Mouse (Mus musculus): ENCODE data around the gene Rab29. TPM values are rescaled to one million over a fixed set of nuclear protein-coding genes. Genes with fewer than 3 reads are reported as not detected.

Gene Rab29
- polyA plus RNA-seq, 1 experiment, result 49.6 TPM

DNA sequence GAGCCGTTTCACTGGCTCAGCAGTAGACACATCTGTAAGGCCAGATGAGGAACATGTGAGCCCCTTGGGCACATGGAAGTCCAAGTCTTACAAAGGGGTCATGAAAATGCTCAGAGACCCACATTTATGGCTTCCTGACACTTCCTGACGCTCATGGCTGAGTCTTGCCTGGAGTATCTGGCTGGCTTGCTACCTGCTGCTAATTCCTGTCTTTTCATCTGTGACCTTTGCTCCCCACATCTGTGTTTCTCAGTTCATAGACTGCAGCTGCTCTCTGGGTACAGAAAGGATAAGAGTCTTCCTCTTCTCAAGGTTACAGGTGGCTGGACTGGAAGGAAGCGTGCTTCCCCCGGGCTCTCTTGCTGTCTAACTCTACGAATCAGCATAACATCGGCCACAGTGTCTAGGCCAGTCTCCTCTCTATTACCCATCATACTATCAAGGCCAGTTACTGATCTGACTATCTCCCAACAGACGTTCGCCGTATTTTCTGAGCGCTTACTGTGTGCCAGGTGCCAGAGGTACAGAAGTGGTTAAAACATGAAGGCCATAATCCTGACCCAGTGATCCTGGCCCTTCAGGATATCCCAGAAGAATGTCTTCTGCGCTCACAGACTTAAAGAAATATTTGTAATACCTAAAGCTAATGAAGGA, 42.4 kb upstream of the Rab29 start:
- no peak overlapping the region for H3K27ac ChIP-seq (ENCODE audit: control insufficient read depth, insufficient read depth, low read length)
- DNase-seq, result peak; percentile 9
- TF ChIP-seq POLR2A (IDR thresholded peaks at IDR 0.05; ENCODE audit: control insufficient read depth, extremely low read depth, insufficient read depth, low read length, poor library complexity) (no peak), CTCF (IDR thresholded peaks at IDR 0.05; ENCODE audit: borderline replicate concordance, control insufficient read depth, extremely low read depth, insufficient read depth, low read length, poor library complexity) (no peak)
- no peaks in the 10 kb centered on the region for H3K27me3 ChIP-seq (ENCODE audit: control insufficient read depth, insufficient read depth, low read length)
- no peaks in the 10 kb centered on the region for H3K36me3 ChIP-seq (ENCODE audit: control insufficient read depth, insufficient read depth, low read length)
- no peak overlapping the region for H3K4me3 ChIP-seq (ENCODE audit: control insufficient read depth, insufficient read depth, low read length)
- 83% methylated on average over 11 of the region's 11 CpGs for WGBS
- peaks cover 10% of the 10 kb centered on the region for H3K4me1 ChIP-seq (replicated peaks; ENCODE audit: control insufficient read depth, insufficient read depth, low read length)

DNA sequence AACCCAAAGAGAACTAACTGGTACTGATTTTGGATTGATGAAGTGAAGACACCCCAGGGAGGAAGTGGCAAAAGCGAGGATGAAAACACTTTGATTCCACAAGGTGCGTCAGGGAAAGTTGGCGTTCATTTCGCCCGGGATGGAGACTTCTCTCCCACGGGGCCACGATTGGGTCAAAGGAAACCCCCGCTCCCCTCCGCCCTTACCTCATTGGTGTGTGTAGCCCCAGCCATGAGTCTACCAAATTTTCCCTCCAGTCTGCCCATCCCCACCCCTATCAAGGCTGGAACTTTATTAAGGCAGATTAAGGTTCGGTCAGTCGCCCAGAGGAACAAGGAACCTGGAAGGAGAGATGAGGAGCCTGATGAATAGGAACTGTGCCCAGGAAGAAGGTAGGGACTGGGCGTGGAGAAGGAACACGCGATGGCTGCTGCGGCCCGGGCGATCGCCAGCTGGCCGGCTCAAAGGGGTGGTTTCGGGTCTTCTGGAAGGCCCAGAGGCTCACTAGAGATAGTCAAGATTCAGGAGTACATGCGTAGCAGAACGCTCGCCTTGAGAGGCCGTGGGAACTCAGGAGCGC, 39.7 kb upstream of the Rab29 start, which contains the start of gene Slc41a1:
Gene Slc41a1 (plus strand): TSS at position 287 of the 580 bp plus-strand sequence.
- peaks cover 15% of the 10 kb centered on the region for H3K4me1 ChIP-seq (replicated peaks; ENCODE audit: control insufficient read depth, insufficient read depth, low read length)
- DNase-seq, result peak; percentile 32
- 2% methylated on average over 25 of the region's 25 CpGs for whole genome bisulfite sequencing

DNA sequence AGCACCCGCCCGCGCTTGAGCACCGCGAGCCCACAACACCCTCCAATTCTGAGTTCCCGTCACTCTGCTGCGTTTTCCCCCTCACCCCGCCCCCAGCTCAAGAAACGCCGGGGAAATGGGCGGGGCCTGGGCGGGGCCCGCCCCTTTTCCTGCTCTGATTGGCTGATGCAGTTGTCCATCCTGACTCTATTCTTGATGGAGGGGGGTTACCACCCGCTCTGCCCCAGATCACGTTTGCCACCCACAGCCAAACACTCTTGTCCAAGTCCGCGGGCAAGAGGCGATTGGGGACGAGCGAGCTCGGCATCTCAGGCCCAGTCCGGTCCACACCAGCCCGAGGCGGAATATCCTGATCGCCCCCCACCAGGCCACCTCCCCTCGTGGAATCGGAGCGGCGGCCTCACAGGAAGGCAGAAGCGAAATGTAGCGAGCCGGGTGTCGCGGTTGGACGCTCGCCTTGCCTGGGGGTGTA, 39.2 kb upstream of the Rab29 start:
- Histone ChIP-seq H3K36me3 (ENCODE audit: control insufficient read depth, insufficient read depth, low read length) (no peaks in the 10 kb centered on the region), H3K4me3 (ENCODE audit: control insufficient read depth, insufficient read depth, low read length) (peak overlapping the region; percentile 89), H3K27ac (ENCODE audit: control insufficient read depth, insufficient read depth, low read length) (peak overlapping the region; percentile 22; the same call in 1 of the 2 replicates), H3K27me3 (ENCODE audit: control insufficient read depth, insufficient read depth, low read length) (no peaks in the 10 kb centered on the region), H3K4me1 (replicated peaks; ENCODE audit: control insufficient read depth, insufficient read depth, low read length) (peaks cover 15% of the 10 kb centered on the region)
- 0% methylated on average over 36 of the region's 36 CpGs for WGBS
- peak; percentile 93 for DNase-seq
- TF ChIP-seq POLR2A (IDR thresholded peaks at IDR 0.05; ENCODE audit: control insufficient read depth, extremely low read depth, insufficient read depth, low read length, poor library complexity) (peak; percentile 82), CTCF (IDR thresholded peaks at IDR 0.05; ENCODE audit: borderline replicate concordance, control insufficient read depth, extremely low read depth, insufficient read depth, low read length, poor library complexity) (no peak)

More for the DNA sequence above, 39.7 kb upstream of the Rab29 start, which contains the start of gene Slc41a1:
- Histone ChIP-seq H3K27ac (ENCODE audit: control insufficient read depth, insufficient read depth, low read length) (peak within 1 kb of the TSS; percentile 22; the same call in 1 of the 2 replicates), H3K36me3 (ENCODE audit: control insufficient read depth, insufficient read depth, low read length) (no peaks in the 10 kb centered on the region), H3K4me3 (ENCODE audit: control insufficient read depth, insufficient read depth, low read length) (peak within 1 kb of the TSS; percentile 89), H3K27me3 (ENCODE audit: control insufficient read depth, insufficient read depth, low read length) (no peaks in the 10 kb centered on the region)
- TF ChIP-seq CTCF (IDR thresholded peaks at IDR 0.05; ENCODE audit: borderline replicate concordance, control insufficient read depth, extremely low read depth, insufficient read depth, low read length, poor library complexity) (no peak), POLR2A (IDR thresholded peaks at IDR 0.05; ENCODE audit: control insufficient read depth, extremely low read depth, insufficient read depth, low read length, poor library complexity) (no peak)

DNA sequence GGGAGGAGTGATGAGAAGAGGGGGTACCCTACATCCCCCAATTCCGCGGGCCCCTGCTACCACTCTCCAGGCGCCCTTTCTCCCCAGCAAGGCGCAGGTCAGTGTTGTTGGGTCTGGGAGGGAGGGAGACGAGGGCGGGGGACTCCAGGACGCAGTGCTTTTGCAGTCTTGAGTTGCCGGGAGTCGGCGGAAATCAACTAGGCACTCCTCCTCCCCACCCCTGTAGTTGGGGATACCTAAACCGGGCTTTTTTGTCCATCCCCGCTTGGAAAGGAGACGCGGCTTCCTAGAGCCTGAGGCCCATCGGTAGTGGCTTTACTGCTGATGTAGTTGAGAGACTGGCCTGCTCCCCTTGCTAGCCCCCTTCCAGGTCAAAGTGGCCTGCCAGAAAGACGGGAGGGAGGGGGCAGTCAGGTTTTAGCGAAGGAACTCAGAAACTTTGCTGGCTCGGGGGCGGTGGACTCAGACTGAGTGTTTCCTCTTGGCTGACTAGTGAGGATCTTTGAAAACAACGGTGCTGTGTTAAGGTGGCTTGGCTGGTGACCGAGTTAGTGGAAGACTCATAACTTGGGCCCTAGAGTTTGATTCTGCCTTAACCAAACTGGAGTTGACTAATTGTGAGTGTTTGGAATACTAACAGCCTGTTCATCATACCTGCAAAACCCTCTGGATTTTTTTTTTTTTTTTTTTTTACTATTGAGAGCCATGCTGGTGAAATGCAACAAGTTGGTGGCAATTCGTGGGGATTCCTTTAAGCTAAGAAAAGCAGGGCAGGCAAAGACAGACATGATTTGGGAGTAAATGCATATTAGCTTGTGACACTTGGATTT, 38.5 kb upstream of the Rab29 start:
- H3K27ac ChIP-seq (ENCODE audit: control insufficient read depth, insufficient read depth, low read length), result peak overlapping the region; percentile 22; the same call in 1 of the 2 replicates
- H3K27me3 ChIP-seq (ENCODE audit: control insufficient read depth, insufficient read depth, low read length), result no peaks in the 10 kb centered on the region
- H3K4me3 ChIP-seq (ENCODE audit: control insufficient read depth, insufficient read depth, low read length), result peak overlapping the region; percentile 89
- DNase-seq, result peak; percentile 56
- 1% methylated on average over 22 of the region's 22 CpGs for WGBS
- no peaks in the 10 kb centered on the region for H3K36me3 ChIP-seq (ENCODE audit: control insufficient read depth, insufficient read depth, low read length)
- peaks cover 16% of the 10 kb centered on the region for H3K4me1 ChIP-seq (replicated peaks; ENCODE audit: control insufficient read depth, insufficient read depth, low read length)
- TF ChIP-seq CTCF (IDR thresholded peaks at IDR 0.05; ENCODE audit: borderline replicate concordance, control insufficient read depth, extremely low read depth, insufficient read depth, low read length, poor library complexity) (no peak), POLR2A (IDR thresholded peaks at IDR 0.05; ENCODE audit: control insufficient read depth, extremely low read depth, insufficient read depth, low read length, poor library complexity) (no peak)

DNA sequence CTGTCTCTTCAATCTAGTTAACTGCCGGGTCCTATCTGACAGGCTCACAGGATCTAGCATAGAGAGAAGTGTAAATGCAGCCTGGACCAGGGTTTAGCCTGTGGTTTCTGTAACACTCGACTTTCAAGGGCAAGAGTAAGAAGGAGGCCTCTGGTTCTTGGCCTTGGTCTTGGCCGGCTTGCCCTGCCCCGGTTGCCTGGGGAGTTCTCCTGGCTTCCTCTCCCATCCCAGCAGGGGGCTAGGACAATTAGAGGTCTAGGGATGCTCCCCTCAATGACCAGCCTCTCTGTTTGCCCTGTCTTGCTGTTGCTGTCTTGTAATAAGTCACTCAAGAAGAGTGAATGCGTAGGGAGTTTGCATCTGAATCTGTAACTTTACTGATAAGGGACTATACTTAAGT, 37.7 kb upstream of the Rab29 start:
- WGBS, result 58% methylated on average over 5 of the region's 5 CpGs
- H3K27ac ChIP-seq (ENCODE audit: control insufficient read depth, insufficient read depth, low read length), result no peak overlapping the region
- DNase-seq, result no peak
- H3K4me3 ChIP-seq (ENCODE audit: control insufficient read depth, insufficient read depth, low read length), result no peak overlapping the region
- no peaks in the 10 kb centered on the region for H3K36me3 ChIP-seq (ENCODE audit: control insufficient read depth, insufficient read depth, low read length)
- peaks cover 17% of the 10 kb centered on the region for H3K4me1 ChIP-seq (replicated peaks; ENCODE audit: control insufficient read depth, insufficient read depth, low read length)
- no peak for TF ChIP-seq POLR2A (IDR thresholded peaks at IDR 0.05; ENCODE audit: control insufficient read depth, extremely low read depth, insufficient read depth, low read length, poor library complexity)
- no peak for TF ChIP-seq CTCF (IDR thresholded peaks at IDR 0.05; ENCODE audit: borderline replicate concordance, control insufficient read depth, extremely low read depth, insufficient read depth, low read length, poor library complexity)
- no peaks in the 10 kb centered on the region for H3K27me3 ChIP-seq (ENCODE audit: control insufficient read depth, insufficient read depth, low read length)

DNA sequence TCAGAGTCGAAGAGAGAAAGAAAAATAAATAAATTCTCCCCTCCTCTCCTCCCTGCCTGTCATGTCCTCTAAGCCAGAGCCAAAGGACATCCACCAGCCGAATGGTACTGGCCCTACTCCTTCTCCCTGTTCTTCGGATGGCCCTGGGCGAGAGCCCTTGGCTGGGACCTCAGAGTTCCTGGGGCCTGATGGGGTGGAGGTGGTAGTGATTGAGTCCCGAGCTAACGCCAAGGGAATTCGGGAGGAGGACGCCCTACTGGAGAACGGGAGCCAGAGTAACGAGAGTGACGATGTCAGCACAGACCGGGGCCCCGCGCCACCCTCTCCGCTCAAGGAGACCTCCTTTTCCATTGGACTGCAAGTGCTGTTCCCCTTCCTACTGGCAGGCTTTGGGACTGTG, 36.5 kb upstream of the Rab29 start:
- H3K4me3 ChIP-seq (ENCODE audit: control insufficient read depth, insufficient read depth, low read length), result no peak overlapping the region
- H3K36me3 ChIP-seq (ENCODE audit: control insufficient read depth, insufficient read depth, low read length), result no peaks in the 10 kb centered on the region
- peaks cover 15% of the 10 kb centered on the region for H3K4me1 ChIP-seq (replicated peaks; ENCODE audit: control insufficient read depth, insufficient read depth, low read length)

More for the DNA sequence above, 36.5 kb upstream of the Rab29 start:
- no peak for DNase-seq
- H3K27ac ChIP-seq (ENCODE audit: control insufficient read depth, insufficient read depth, low read length), result no peak overlapping the region
- no peaks in the 10 kb centered on the region for H3K27me3 ChIP-seq (ENCODE audit: control insufficient read depth, insufficient read depth, low read length)
- 96% methylated on average over 15 of the region's 15 CpGs for WGBS
- TF ChIP-seq POLR2A (IDR thresholded peaks at IDR 0.05; ENCODE audit: control insufficient read depth, extremely low read depth, insufficient read depth, low read length, poor library complexity) (no peak), CTCF (IDR thresholded peaks at IDR 0.05; ENCODE audit: borderline replicate concordance, control insufficient read depth, extremely low read depth, insufficient read depth, low read length, poor library complexity) (no peak)
